Mouse (Mus musculus): ENCODE results near the gene Vipr1. TPM values are rescaled to one million over a fixed set of nuclear protein-coding genes. Genes with fewer than 3 reads are reported as not detected.

Gene Vipr1
- polyA plus RNA-seq, 1 experiment from 2014 or later: 0.33 TPM

Other genes with a start within 250 kb of the Vipr1 start
- gene Cck, start 147.0 kb upstream of the Vipr1 start, polyA plus RNA-seq (2015; fragmentation: Nextera tagmentation; extraction: Ambion mirVana): 0.62 and 0.75 TPM in 2 replicates
- not detected in 2 replicates for gene Lyzl4, start 620 bp upstream of the Vipr1 start, polyA plus RNA-seq (2015; fragmentation: Nextera tagmentation; extraction: Ambion mirVana)
- gene Sec22c, start 62.8 kb downstream of the Vipr1 start, polyA plus RNA-seq (2015; fragmentation: Nextera tagmentation; extraction: Ambion mirVana): 5.4 and 6.3 TPM in 2 replicates
- 163 and 176 TPM in 2 replicates for gene Ss18l2, start 67.6 kb downstream of the Vipr1 start, polyA plus RNA-seq (2015; fragmentation: Nextera tagmentation; extraction: Ambion mirVana)
- 40.1 and 42.3 TPM in 2 replicates for gene Nktr, start 76.5 kb downstream of the Vipr1 start, polyA plus RNA-seq (2015; fragmentation: Nextera tagmentation; extraction: Ambion mirVana)
- 11.1 and 12.5 TPM in 2 replicates for gene Zfp651, start 116.6 kb downstream of the Vipr1 start, polyA plus RNA-seq (2015; fragmentation: Nextera tagmentation; extraction: Ambion mirVana)
- gene Klhl40, start 134.9 kb downstream of the Vipr1 start, polyA plus RNA-seq (2015; fragmentation: Nextera tagmentation; extraction: Ambion mirVana): 1.4 and 2.1 TPM in 2 replicates
- gene Hhatl, start 149.8 kb downstream of the Vipr1 start, polyA plus RNA-seq (2015; fragmentation: Nextera tagmentation; extraction: Ambion mirVana): 10.3 and 10.7 TPM in 2 replicates
- gene Ccdc13, start 196.7 kb downstream of the Vipr1 start, polyA plus RNA-seq (2015; fragmentation: Nextera tagmentation; extraction: Ambion mirVana): 0.05 TPM in 1 of 2 replicates, not detected in the other
- gene Higd1a, start 215.6 kb downstream of the Vipr1 start, polyA plus RNA-seq (2015; fragmentation: Nextera tagmentation; extraction: Ambion mirVana): 230 and 277 TPM in 2 replicates

Measured in heart, embryonic 13.5 days (tissue).